Mouse (Mus musculus): ENCODE data around the gene Ttc28. TPM values are rescaled to one million over a fixed set of nuclear protein-coding genes. Genes with fewer than 3 reads are reported as not detected.

Gene Ttc28
- polyA plus RNA-seq, 1 experiment from 2014 or later, result 2.3 TPM

DNA sequence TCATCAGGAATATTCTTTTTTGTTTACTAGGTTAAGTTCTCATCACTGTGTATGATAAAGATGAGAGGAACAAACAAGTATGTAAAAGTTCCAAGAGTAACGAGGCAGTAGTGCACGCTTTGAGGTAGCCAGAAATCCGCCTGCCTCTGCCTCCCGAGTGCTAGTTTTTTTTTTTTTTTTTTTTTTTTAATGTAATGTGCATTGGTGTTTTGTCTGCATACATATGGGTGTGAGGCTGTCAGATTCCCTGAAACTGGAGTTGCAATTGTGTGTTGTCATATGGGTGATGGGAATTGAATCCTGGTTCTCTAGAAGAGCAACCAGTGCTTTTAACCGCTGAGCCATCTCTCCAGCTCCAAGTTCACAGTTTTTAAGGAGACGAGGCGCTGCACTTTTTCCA lies 561 bp upstream of the Ttc28 start:
- DNase-seq (ENCODE audit: low spot score), result no peak

DNA sequence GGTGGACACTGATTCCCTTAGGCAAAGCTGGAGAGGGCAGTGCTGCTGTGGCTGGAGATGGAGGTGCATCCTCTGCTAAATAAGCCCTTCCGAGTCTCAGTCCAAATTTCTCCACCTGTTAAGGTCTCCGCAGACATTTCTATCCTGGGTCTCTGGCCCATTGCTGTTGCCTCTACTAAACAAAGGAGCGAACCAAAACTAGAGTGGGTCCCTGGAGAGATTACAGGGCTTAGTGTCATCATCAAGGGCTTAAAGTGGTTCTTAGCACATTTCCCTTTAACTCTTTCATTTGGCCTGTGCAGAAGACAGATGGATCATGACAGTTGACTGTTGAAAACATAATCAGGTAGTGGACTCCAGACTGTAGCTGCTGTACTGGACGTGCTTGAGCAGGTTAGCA lies 9.0 kb downstream of the Ttc28 start:
- DNase-seq (ENCODE audit: low spot score), result no peak

DNA sequence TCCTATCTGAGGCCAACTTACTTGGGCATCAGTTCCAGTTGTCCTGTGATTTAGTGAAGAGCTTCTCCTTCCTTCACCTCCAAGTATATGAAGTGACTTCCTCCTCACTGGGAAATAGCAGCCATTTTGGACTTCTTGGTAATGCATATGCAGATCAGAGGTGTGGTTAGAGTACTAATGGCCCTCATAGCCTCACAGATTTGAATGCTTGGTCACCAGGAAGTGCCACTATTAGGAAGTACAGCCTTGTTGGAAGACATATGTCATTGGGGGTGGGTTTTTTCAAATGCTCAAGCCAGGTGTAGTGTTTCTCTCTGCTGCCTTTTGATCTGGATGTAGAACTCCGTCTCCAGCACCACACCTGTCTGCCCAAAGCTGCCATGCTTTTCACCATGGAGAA lies 10.3 kb downstream of the Ttc28 start:
- DNase-seq (ENCODE audit: low spot score), result no peak

DNA sequence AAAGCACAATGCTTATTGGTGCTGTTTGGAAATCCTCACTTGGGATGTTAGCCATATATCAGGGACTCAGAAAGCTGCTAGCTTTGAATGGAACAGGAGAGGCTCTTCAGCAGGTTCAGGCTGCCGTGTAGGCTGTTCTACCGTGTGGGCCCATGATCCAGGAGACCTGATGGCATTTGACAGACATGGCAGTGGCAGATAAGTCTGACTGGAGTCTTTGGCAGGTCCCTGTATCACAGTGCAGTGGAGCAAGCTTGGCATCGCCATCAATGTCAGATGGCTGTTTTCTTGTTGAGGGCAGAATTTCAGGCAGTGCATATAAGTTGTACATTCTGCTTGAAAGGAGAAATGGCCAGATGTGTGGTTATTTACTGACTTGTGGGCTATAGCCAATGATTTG lies 11.0 kb downstream of the Ttc28 start:
- no peak for DNase-seq (ENCODE audit: low spot score)

DNA sequence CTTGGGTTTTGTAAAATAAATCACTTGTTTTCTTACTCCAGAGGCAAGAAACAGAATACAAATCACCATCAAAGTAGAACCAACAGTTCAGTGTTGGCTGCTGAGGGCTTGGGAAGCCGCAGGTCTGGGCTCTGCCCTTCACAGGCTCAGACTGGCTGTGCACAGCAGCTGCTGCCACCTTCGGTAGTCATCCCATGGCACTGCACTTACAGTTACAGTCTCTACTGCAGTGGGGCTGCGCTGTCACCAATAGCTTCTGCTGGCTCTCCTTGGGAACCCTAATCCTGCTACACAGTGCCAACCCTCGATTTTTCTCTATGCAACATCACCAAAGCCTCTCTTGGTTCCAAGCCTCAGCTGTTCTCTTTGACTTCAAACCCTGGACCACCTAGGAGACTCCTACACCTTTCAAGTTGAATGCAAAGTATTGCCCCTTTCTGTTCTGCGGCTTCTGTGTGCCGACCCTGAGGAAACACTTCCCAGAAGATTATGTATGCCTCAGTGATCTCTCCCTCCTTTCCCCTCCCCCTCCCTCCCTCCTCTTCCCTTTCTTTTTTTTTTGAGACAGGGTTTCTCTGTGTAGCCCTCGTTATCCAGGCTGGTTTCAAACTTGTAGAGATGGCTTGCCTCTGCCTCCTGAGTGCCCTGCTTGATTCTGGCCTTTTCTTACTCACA lies 17.6 kb downstream of the Ttc28 start:
- no peak for DNase-seq (ENCODE audit: low spot score)

DNA sequence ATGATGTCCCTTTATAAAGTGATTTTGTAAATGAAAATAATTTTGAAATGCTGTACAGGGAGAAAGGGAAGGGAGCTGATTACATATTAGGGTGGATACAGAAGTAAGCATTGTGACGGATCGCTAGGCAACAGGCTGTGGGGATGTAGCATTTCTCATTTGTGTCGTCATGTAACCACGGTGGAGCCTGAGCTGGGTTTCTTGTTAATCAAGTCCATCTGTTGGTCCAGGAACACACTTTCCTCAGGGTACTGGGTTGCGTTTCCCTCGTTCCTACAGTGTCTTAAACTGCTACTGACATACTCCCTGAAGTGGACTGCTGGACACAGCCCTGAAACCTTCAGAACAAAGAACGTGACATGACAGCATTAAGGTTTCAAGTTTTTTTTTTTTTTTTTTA lies 18.6 kb downstream of the Ttc28 start:
- no peak for DNase-seq (ENCODE audit: low spot score)

DNA sequence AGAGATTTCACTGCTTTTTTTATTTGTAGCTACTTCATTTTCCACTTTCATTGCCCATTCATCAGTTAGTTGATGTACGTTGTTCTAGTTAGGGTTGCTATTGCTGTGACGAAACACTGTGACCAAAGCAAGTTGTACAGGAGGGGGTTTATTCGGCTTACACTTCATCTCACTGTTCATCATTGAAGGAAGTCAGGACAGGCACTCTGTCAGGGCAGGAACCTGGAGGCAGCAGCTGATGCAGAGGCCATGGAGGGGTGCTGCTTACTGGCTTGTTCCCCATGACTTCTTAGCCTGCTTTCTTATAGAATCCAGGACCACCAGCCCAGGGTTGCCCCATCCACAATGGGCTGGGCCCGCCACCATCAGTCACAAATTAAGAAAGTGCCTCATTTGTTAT lies 19.2 kb downstream of the Ttc28 start:
- no peak for DNase-seq (ENCODE audit: low spot score)

DNA sequence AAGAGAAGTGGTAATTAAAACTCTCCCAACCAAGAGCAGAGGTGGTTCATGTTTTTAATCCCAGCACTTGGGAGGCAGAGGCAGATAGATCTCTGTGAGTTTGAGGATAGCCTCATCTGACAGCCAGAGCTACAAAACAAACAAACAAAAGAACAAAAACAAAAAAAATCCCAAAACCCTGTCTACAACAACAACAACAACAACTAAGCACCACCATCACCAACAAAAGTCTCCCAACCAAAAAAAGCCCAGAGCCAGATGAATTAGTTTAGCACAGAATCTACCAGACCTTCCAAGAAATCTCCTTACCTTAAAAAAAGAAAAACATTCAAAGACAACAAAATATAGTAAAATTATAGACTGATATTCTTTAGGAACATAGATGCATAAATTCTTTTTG lies 20.7 kb downstream of the Ttc28 start:
- no peak for DNase-seq (ENCODE audit: low spot score)

DNA sequence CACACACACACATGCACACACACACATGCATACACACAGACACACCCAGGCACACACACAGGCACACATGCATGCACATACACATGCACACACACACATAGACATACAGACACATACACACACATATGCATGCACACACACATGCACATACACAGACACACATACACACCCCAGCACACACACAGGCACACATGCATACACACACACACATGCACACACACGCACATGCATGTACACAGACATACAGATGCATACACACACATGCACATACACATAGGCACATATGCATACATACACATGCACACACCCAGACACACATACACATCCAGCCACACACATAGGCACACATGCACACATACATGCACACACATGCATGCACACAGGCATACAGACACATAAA lies 27.1 kb downstream of the Ttc28 start:
- no peak for DNase-seq (ENCODE audit: low spot score)

DNA sequence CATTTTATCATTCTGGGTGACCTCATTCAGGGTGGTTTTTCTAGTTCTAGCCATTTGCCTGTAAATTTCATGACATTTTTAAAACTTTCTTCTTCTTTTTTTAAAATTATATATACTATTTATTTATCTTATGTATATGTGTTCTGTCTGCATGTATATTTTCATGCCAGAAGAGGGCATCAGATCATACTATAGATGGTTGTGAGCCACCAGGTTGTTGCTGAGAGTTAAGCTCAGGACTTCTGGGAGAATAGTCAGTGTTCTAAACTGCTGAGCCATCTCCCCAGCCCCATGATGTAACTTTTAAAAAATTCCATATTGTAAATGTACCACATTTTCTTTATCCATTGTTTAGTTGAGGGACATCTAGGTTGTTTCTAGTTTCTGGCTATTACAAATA lies 29.3 kb downstream of the Ttc28 start:
- DNase-seq (ENCODE audit: low spot score), result no peak

DNA sequence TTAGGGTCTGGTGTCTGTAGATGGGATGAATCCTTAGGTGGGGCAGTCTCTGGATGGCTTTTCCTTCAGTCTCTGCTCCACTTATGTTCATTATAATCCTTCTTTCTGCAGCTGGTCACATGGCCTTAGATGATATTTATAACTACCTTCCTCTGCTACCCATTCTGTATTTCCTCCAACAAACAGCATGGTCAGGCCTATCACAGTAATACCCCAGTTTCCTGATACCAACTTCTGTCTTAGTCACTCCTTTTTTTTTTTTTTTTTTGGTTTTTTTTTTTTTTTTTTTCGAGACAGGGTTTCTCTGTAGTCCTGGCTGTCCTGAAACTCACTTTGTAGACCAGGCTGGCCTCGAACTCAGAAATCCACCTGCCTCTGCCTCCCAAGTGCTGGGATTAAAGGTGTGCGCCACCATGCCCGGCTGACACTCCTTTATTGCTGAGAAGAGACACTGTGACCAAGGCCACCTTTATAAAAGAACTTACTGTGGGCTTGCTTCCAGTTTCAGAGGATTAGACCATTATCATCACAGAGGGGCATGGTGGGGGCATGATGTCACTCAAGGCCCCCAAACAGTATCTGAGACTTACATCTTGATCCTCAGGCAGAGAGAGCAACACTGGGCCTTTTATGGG lies 30.5 kb downstream of the Ttc28 start:
- no peak for DNase-seq (ENCODE audit: low spot score)

DNA sequence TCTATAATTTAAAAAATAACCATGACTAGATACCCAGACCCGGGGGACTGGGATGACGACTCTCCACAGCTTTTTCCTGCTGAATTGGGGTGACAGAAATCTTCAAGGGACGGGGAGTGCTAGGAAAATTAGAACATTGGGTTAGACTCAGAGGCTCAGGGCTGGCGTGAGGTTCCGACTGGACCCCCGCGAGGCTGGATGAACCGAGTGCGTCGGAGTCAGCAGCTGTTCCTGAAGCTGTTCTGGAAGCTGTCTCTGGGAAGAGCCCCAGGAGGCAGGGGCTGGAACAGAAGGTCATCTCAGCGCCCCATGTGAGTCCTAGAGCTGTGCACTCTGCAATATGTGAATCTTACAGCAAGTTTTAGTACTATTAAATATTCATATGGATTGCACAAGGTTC lies 35.3 kb downstream of the Ttc28 start:
- DNase-seq (ENCODE audit: low spot score), result no peak

DNA sequence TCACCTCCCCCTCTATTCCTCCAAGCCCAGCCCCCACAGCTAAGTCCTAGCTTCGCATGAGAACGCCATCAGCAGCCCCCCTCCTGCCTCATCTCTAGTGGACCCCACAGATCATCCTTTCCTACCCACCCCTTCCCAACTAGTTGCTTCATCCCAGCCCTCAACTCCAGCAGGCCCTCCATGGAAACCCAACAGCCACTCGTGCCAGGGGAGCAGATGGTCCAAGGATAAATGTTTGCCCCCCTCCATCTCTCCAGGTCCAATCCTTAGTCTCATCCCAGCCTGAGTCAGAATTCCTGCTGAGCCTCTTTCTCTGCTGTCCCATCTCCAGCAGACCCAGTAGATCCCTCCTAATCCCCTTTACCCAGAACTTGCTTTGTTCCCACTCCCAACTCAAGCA lies 36.6 kb downstream of the Ttc28 start:
- DNase-seq (ENCODE audit: low spot score), result no peak

DNA sequence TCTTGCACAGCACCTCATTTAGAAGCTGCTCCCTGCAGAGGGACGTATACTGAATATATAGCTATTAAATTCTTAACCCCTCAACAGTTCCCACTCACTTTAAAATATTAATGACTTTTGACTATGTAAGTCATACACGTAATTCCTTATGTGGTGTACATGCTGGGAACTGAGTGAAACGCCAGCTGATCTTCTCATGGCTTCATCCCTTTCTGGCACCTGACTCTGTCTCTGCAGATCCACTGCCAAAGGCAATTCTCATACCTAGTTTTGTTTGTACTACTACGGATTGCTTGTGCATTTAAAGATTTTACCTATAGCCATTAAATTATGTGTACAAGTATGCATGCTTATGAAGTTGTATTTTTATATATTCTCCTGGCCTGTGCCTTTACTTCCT lies 39.9 kb downstream of the Ttc28 start:
- DNase-seq (ENCODE audit: low spot score), result no peak

DNA sequence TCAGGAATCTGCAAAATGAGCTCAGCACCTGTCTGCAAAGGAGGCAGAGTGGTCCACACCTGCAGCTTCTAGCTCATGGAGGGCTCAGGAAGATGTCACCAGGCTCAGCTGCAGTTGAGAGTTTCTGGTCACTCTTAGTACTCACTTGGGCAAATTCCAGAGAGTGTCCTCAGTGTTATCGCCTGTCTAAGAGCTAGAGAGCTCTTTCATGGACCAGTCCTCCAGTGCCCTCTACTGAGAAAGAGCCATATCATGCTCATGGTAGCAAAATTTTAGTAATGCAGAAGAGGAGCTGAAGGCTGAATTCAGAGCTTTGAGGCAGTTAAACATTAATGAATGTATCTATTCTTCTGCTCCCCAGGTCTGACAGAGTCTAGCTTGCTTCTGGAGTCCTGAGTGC lies 43.7 kb downstream of the Ttc28 start:
- DNase-seq (ENCODE audit: low spot score), result no peak

DNA sequence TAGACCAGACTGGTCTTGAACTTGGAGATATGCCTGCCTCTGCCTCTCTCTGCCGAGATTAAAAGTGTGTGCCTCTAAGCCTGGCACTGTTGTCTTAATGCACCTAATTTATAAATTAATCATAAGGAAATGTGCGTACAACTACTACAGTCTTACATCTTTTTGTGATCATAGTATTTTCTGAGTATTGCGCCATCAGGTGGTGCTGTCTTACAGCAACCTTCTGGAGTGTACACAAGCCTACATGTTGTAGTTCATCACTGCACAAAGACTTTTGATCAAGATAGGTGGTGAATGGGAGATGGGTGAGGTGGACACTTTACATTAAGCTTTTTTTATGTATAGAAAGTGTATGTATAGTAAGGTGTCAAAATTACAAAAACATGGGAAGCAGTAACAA lies 45.0 kb downstream of the Ttc28 start:
- no peak for DNase-seq (ENCODE audit: low spot score)

DNA sequence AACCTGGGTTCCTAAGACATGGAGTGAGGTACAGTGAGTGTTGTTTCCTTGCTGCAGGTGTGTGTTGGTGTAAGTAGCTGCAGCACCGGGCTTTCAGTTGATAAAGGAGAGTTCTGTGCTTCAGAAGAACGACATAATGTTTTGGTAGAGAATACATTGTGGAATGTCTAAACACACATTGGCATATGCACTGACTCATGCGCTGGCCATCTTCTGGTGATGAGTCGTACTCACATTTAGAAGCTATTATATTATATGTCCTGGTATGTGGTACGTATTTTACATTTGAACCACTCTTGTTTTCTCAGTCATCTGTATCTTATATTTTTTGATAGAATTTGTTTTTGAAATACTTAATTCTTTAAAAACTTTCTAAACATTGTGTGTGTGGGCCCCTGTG lies 46.2 kb downstream of the Ttc28 start:
- DNase-seq (ENCODE audit: low spot score), result no peak

DNA sequence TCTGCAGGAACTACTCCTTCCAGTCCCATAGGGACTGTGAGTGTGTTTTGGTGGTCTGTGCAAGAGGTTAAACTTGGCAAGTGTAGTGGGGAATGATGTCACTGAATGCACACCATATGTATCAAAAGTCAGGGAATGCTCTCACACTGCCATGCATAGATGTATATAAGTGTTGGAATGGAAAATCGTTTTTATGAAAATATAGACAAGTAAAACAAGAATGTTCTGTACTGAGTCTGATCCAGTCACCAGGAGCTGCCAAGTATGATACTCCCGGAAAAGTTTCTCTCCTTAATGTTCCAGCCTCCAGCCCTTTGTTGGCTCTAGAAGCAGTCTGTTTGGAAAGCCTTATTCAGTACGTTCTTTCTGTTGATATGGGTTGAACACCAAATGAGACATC lies 48.7 kb downstream of the Ttc28 start:
- no peak for DNase-seq (ENCODE audit: low spot score)

DNA sequence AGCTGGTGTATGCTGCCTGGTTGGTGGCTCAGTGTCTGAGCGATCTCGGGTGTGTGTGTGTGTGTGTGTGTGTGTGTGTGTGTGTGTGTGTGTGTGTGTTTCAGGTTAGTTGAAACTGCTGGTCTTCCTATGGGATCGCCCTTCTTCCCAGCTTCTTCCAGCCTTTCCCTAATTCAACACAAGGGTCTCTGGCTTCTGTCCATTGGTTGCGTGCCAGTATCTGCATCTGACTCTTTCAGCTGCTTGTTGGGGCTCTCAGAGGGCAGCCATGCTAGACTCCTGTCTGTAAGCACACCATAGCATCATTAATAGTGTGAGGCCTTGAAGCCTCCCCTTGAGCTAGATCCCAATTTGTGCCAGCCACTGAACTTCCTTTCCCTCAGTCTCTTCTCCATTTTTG lies 49.7 kb downstream of the Ttc28 start:
- DNase-seq (ENCODE audit: low spot score), result no peak

DNA sequence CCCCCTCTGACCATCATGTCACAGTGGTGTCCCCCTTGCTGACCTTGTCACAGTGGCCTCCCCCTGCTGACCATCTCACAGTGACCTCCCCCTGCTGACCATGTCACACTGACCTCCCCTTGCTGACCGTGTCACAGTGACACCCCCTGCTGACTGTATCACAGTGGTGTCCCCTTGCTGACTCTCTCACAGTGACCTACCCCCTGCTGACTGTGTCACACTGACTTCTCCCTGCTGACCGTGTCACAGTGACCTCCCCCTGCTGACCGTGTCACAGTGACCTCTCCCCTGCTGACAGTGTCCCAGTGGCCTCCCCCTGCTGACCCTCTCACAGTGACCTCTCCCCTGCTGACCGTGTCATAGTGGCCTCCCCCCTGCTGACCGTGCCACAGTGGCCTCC lies 57.0 kb downstream of the Ttc28 start:
- DNase-seq (ENCODE audit: low spot score), result no peak

DNA sequence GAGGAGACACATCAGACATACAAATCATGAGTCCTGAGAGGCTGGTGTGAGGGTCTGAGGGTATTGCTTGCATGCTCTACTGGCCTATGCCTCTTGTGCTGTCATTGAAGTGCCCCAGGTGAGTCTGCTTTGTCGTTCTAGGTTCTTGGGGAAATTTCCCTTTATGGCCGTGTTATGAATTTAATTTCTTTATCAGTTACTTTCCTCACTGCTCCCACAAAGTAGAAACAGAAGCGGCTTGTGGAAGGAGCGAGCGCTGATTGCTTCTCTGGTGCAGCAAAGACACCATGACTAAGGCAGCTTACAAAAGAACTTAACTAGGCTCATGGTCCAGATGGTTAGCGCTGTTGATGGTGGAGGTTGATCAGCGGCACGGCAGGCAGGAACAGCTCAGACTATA lies 64.7 kb downstream of the Ttc28 start:
- no peak for DNase-seq (ENCODE audit: low spot score)

DNA sequence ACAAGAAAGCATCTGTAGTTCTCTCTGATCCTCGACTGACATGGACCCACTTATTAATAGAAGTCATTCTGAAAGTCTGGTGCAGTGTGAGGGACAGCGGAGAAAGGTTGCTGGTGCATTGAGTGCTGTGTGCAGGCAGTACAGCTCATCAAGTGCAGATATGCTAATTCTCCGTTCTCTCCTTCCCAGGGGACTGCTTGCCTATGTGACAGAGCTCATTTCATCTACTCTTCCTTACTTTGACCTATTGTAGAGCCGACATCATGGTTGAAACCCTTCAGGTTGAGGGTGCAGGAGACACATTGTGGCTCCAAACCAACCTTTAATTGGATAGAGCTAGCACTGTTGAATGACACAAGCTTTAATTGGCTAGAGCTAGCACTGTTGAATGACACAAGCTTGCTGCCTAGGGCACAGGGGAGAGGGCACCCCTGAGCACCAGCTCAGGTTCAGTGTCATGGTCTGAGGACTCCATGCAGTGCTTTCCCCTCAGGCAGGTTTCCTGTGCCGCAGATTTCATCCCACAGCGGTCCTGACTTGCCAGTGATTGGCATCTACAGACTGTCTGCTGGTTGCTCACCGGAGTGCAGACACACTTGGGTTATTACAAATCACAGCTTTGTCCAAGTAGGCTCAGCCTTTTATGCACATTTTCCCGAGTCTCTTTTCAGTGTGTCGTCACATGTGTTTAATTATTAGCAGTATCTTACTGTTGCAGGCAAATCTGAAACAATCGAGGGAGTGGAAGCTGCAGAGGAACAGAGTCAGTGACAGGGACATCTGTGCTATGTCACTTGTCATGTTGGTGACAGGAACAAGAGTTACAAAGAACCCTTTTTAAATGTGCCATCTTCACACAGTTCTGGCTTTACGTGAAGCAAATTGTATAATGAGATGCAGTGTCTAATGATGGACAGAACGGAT lies 69.1 kb downstream of the Ttc28 start:
- no peak for DNase-seq (ENCODE audit: low spot score)

DNA sequence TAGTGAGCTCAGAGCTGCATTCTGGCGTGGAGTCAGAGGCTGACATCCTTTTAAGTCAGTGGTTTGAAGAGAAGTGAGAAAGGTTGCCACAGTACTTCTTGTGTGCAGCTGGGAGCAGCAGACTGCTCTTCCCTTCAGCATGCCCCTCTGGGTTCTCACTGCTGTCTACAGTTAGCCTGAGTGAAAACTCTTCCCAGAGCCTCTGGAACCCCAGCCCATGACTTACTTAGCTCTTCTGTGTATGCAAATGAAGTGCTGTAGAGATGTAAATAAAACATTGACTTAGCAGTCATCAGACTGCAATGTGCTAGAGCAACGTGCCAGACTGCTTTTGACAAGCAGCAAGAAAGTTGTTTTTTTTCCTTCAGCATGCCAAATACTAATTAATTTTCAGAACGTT lies 70.2 kb downstream of the Ttc28 start:
- DNase-seq (ENCODE audit: low spot score), result no peak
